Mouse (Mus musculus) forebrain, postnatal 0 days (tissue): ENCODE data around the gene C1ra. TPM values are rescaled to one million over a fixed set of nuclear protein-coding genes. Genes with fewer than 3 reads are reported as not detected.
A peak's percentile ranks its signal among the peaks of the same experiment; 100 is the strongest.

Experiments used
- ATAC-seq: fragments of 200-750 bp; cut with Nextera tagmentation; 2 replicates; pipeline ENCODE4 v1.8.0; 2017; ENCODE audit warnings: mild to moderate bottlenecking, moderate library complexity
- DNase-seq: peaks from one replicate; pipeline ENCODE4 v3.0.0-alpha.2; 2015
- H3K27ac ChIP-seq: fragments of 300-500 bp; sonication (generic); 2 replicates; pipeline ENCODE4 v1.5.1; 2014; ENCODE audit warnings: low read depth, mild to moderate bottlenecking, antibody characterized with exemption, low read length, moderate library complexity, mixed read lengths
- H3K27me3 ChIP-seq: fragments of 300-500 bp; sonication (generic); 2 replicates; pipeline ENCODE4 v1.6.1; 2014; ENCODE audit warnings: mild to moderate bottlenecking, low read length, mixed read lengths; ENCODE audit not compliant: insufficient read depth
- H3K36me3 ChIP-seq: fragments of 300-500 bp; sonication (generic); 2 replicates; pipeline ENCODE4 v1.6.1; 2014; ENCODE audit warnings: mild to moderate bottlenecking, moderate library complexity; ENCODE audit not compliant: insufficient read depth
- H3K4me1 ChIP-seq: fragments of 300-500 bp; sonication (generic); 2 replicates; pipeline ENCODE4 v1.6.1; 2014; ENCODE audit warnings: antibody characterized with exemption; ENCODE audit not compliant: insufficient read depth
- H3K4me2 ChIP-seq: fragments of 300-500 bp; sonication (generic); 2 replicates; pipeline ENCODE4 v1.6.1; 2014; ENCODE audit warnings: low read depth, mild to moderate bottlenecking, moderate library complexity
- H3K4me3 ChIP-seq: fragments of 300-500 bp; sonication (generic); 2 replicates; pipeline ENCODE4 v1.5.1; 2014; ENCODE audit warnings: low read depth, low read length, mixed read lengths
- H3K9ac ChIP-seq: fragments of 300-500 bp; sonication (generic); 2 replicates; pipeline ENCODE4 v1.6.1; 2014; ENCODE audit warnings: mild to moderate bottlenecking
- H3K9me3 ChIP-seq: fragments of 300-500 bp; sonication (generic); 2 replicates; pipeline ENCODE4 v1.6.1; 2016; ENCODE audit warnings: low read length
- CTCF ChIP-seq: sonication (generic); IDR thresholded peaks from 2 replicates; pipeline ENCODE4 v1.5.1; 2016; ENCODE audit warnings: antibody characterized with exemption, control low read depth, low read depth
- WGBS: fragments of 180-500 bp; shearing (Covaris S2); extraction: QIAGEN DNeasy Blood & Tissue Kit; methylation state at CpG from one replicate; pipeline ENCODE4 v1.1.7; 2014; 5-methylcytosine and 5-hydroxymethylcytosine counted together
- polyA plus RNA-seq: library from polyadenylated mRNA; unstranded; fragments of >200 nt; fragmentation: Nextera tagmentation; extraction: Ambion mirVana; gene quantifications from 2 replicates; pipeline ENCODE4 v1.2.1, GENCODE M21; 2015
- total RNA-seq: library from RNA; depleted of rRNA; stranded (reverse); fragments of >200 nt; gene quantifications from 2 replicates; pipeline ENCODE4 v1.2.3, GENCODE M21; 2014

The C1ra gene
- total and polyA plus RNA-seq, 2 experiments from 2014 or later: 0.58 to 1.1 TPM

DNA sequence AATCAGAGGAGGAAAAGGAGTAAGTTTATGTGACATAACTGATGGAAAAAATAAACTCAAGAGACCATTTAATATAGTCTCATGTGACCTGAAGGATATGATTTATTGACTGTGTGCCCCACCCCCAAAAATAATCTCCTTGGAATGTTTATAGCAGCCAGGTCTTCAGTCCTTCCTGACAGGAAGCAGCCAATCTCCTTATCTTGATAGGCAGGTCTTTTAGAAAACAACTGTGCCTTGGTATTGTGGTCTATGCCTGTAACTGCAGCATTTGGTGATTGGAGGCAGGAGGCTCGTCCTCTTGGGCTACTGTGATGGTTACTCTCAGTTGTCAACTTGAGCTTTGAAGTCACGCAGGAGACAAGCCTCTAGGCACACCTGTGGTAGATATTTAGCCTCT is 24.7 kb upstream of the C1ra start:
- H3K9me3 ChIP-seq: no peaks in the 10 kb centered on the region
- no peaks in the 10 kb centered on the region for H3K27me3 ChIP-seq
- H3K36me3 ChIP-seq: no peaks in the 10 kb centered on the region
- TF ChIP-seq CTCF: no peak
- no peak overlapping the region for H3K9ac ChIP-seq
- no peak for ATAC-seq
- no peak overlapping the region for H3K4me2 ChIP-seq
- no peak for DNase-seq
- no peak overlapping the region for H3K27ac ChIP-seq
- WGBS: 54% methylated on average over 2 of the region's 2 CpGs
- no peak overlapping the region for H3K4me3 ChIP-seq
- H3K4me1 ChIP-seq: no peaks in the 10 kb centered on the region

- Histone ChIP-seq H3K27ac (no peak overlapping the region), H3K4me2 (no peak overlapping the region), H3K4me1 (no peaks in the 10 kb centered on the region), H3K36me3 (no peaks in the 10 kb centered on the region), H3K27me3 (no peaks in the 10 kb centered on the region), H3K9ac (no peak overlapping the region), H3K4me3 (no peak overlapping the region), H3K9me3 (no peaks in the 10 kb centered on the region)
- TF ChIP-seq CTCF: no peak
- 78% methylated on average over 4 of the region's 4 CpGs for WGBS
- no peak for DNase-seq
- ATAC-seq: no peak
Observed at GRCm38 (mm10) chr6:124488952-124489351, 23.3 kb upstream of the C1ra start.

GRCm38 (mm10) chr6:124491427-124491826 is 20.8 kb upstream of the C1ra start:
- H3K27ac ChIP-seq: no peak overlapping the region
- no peak overlapping the region for H3K4me2 ChIP-seq
- no peaks in the 10 kb centered on the region for H3K4me1 ChIP-seq
- no peaks in the 10 kb centered on the region for H3K36me3 ChIP-seq
- no peaks in the 10 kb centered on the region for H3K27me3 ChIP-seq
- 81% methylated on average over 6 of the region's 6 CpGs for WGBS
- no peak for ATAC-seq
- H3K9ac ChIP-seq: no peak overlapping the region
- H3K4me3 ChIP-seq: no peak overlapping the region
- no peak for DNase-seq
- no peak for TF ChIP-seq CTCF
- no peaks in the 10 kb centered on the region for H3K9me3 ChIP-seq

DNA sequence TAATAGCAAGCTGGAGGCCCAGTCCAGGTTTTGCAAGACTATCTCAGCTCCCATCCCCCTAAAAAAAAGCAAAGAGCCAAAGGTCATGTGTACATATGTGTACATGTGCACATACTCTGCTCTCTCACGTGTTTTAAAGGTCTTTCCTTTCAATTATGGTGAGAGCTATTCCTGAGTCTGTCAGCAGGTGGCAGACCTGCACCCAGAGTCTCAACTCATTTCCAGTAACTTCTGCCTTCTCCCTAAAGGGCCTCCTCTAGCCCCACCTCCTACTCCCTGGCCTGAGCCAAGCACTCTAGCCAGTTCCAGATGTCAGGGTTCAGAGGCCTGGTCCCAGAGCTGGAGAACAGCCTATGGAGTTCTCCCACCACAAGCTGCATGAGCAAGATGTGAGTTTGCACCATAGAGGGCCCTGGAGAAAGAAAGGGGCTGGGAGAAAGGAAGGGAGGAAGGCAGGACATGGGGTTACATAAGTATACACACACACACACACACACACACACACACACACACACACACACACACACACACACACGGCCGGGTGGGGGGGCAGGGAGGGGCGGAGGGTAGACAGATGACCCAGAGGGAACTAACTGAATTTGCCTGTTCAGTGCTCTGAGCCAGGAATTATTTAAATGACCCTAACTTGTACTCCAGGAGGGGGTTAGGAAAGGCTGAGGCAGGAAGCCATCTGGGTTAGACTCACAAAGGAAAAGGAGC is 19.2 kb upstream of the C1ra start, which contains the start of gene C1rl:
Gene C1rl (plus strand): TSS at position 272 of the 720 bp plus-strand sequence.
- no peaks in the 10 kb centered on the region for H3K27me3 ChIP-seq
- H3K9ac ChIP-seq: no peak within 1 kb of the TSS
- H3K9me3 ChIP-seq: no peaks in the 10 kb centered on the region
- H3K4me3 ChIP-seq: no peak within 1 kb of the TSS
- ATAC-seq (peak; percentile 77), DNase-seq (peak; percentile 71)
- peak; percentile 74 for TF ChIP-seq CTCF
- H3K4me2 ChIP-seq: no peak within 1 kb of the TSS
- H3K36me3 ChIP-seq: no peaks in the 10 kb centered on the region
- H3K27ac ChIP-seq: no peak within 1 kb of the TSS
- 57% methylated on average over 4 of the region's 4 CpGs for WGBS
- no peaks in the 10 kb centered on the region for H3K4me1 ChIP-seq

- H3K27ac ChIP-seq: no peak overlapping the region
- TF ChIP-seq CTCF: no peak
- ATAC-seq (no peak), DNase-seq (no peak)
- no peak overlapping the region for H3K9ac ChIP-seq
- 89% methylated on average over 5 of the region's 5 CpGs for whole genome bisulfite sequencing
- H3K4me3 ChIP-seq: no peak overlapping the region
- no peaks in the 10 kb centered on the region for H3K9me3 ChIP-seq
- H3K36me3 ChIP-seq: no peaks in the 10 kb centered on the region
- no peak overlapping the region for H3K4me2 ChIP-seq
- no peaks in the 10 kb centered on the region for H3K27me3 ChIP-seq
- no peaks in the 10 kb centered on the region for H3K4me1 ChIP-seq
Observed at GRCm38 (mm10) chr6:124493886-124494285, 18.3 kb upstream of the C1ra start.

DNA sequence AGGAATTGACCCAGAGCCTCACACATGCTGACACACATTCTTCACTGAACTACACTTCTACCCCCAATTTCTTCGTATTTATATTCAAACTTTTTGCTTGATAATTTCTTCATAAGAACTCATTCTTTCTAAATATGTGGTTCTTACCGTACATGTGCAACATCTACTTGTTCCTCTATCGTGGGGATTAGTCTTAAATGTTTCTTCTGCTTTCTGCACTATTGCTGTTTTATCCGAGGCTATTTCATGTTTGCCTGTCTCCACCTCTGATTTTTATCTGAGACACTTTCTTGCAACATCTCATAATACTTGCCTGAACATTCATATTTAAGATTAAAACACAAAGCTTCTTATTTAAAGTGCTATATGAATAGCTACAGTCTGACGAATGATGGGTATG is 16.2 kb upstream of the C1ra start:
- H3K9me3 ChIP-seq: no peaks in the 10 kb centered on the region

DNA sequence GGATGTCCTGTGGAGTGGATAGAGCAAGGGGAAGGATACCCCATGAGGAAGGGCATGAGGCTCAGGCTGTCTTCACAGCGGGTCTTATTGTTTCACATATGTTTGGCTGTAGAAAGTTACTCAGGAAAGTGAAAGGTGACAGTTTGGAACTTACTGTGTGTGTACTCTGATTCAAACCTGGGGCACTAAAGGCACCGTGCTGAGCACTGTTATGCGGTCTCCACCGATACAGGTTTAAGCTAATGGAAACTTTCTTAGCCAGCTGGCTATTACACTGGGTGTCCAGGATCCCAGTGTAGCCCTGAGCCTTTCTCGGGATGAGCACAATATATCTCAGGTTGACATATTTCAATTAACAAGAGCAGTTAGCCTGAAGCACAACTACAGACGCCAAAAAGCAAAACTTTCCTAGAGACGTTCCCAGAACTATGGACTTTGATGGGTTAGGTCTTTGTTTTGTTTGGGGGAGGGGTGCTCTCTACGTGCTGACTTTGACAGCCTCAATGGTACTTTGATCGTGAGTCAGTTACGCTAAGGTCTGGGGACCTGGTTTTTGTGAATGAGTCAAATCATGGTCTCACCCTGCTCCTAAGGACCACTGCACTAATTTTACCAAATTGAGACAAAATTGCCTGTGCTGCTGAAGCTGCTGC is 12.2 kb upstream of the C1ra start:
- no peak overlapping the region for H3K27ac ChIP-seq
- H3K9ac ChIP-seq: no peak overlapping the region
- 48% methylated on average over 10 of the region's 10 CpGs for WGBS
- no peak for ATAC-seq
- no peak for TF ChIP-seq CTCF
- H3K4me3 ChIP-seq: no peak overlapping the region
- no peaks in the 10 kb centered on the region for H3K9me3 ChIP-seq
- H3K27me3 ChIP-seq: no peaks in the 10 kb centered on the region
- no peak overlapping the region for H3K4me2 ChIP-seq
- H3K4me1 ChIP-seq: no peaks in the 10 kb centered on the region
- no peaks in the 10 kb centered on the region for H3K36me3 ChIP-seq
- DNase-seq: no peak

More for the DNA sequence above, 16.2 kb upstream of the C1ra start:
- no peaks in the 10 kb centered on the region for H3K4me1 ChIP-seq
- no peak overlapping the region for H3K4me3 ChIP-seq
- ATAC-seq (no peak), DNase-seq (no peak)
- H3K4me2 ChIP-seq: no peak overlapping the region
- no peaks in the 10 kb centered on the region for H3K27me3 ChIP-seq
- H3K27ac ChIP-seq: no peak overlapping the region
- TF ChIP-seq CTCF: no peak
- no peaks in the 10 kb centered on the region for H3K36me3 ChIP-seq
- no peak overlapping the region for H3K9ac ChIP-seq
- 94% methylated on average over 5 of the region's 5 CpGs for WGBS
